Mouse (Mus musculus) ES-Bruce4 (cell line): ENCODE data around the gene B3gnt6. TPM values are rescaled to one million over a fixed set of nuclear protein-coding genes. Genes with fewer than 3 reads are reported as not detected.

ENCODE experiments used
- H3K27ac ChIP-seq: 2 replicates; pipeline ENCODE4 v1.5.1; 2012; ENCODE audit warnings: low read length, inconsistent platforms; ENCODE audit not compliant: insufficient read depth
- H3K27me3 ChIP-seq: 2 replicates; pipeline ENCODE4 v1.6.1; 2012; ENCODE audit warnings: mild to moderate bottlenecking, low read length, inconsistent platforms; ENCODE audit not compliant: control insufficient read depth, poor library complexity, insufficient read depth, severe bottlenecking
- H3K36me3 ChIP-seq: 2 replicates; pipeline ENCODE4 v1.6.1; 2012; ENCODE audit warnings: inconsistent platforms, mild to moderate bottlenecking, low read length, moderate library complexity; ENCODE audit not compliant: control insufficient read depth, poor library complexity, insufficient read depth, severe bottlenecking
- H3K4me1 ChIP-seq: one replicate; pipeline ENCODE4 v1.8.1; 2011; ENCODE audit warnings: low read length; ENCODE audit not compliant: control insufficient read depth, insufficient read depth
- H3K4me3 ChIP-seq: 2 replicates; pipeline ENCODE4 v1.5.1; 2011; ENCODE audit warnings: low read depth, mild to moderate bottlenecking, low read length
- H3K9ac ChIP-seq: 2 replicates; pipeline ENCODE4 v1.6.1; 2012; ENCODE audit warnings: low read depth, mild to moderate bottlenecking, inconsistent platforms; ENCODE audit not compliant: poor library complexity, severe bottlenecking
- H3K9me3 ChIP-seq: replicated peaks from 2 replicates; pipeline ENCODE4 v1.6.1; 2012; ENCODE audit warnings: mild to moderate bottlenecking, low read length, inconsistent platforms; ENCODE audit not compliant: control insufficient read depth, poor library complexity, insufficient read depth, severe bottlenecking
- CTCF ChIP-seq: IDR thresholded peaks from one replicate; pipeline ENCODE4 v1.8.1; 2011; ENCODE audit warnings: low read depth, low read length
- EP300 ChIP-seq: IDR thresholded peaks from 2 replicates; pipeline ENCODE4 v1.6.1; 2011; ENCODE audit warnings: low read depth, low read length; ENCODE audit not compliant: insufficient read depth
- POLR2A ChIP-seq: IDR thresholded peaks from one replicate; pipeline ENCODE4 v1.8.1; 2011; ENCODE audit warnings: low read length; ENCODE audit not compliant: insufficient read depth
- polyA plus RNA-seq: library from polyadenylated mRNA; stranded (reverse); fragments of >200 nt; gene quantifications from 2 replicates; pipeline ENCODE4 v1.2.4, GENCODE M21; 2011; ENCODE audit warnings: low read depth; ENCODE audit not compliant: missing spikeins, insufficient read depth, insufficient read length

Gene B3gnt6
- polyA plus RNA-seq = not detected in 2 replicates

GRCm38 (mm10) chr7:98199381-98199780, at the start of gene B3gnt6:
Gene B3gnt6 (minus strand): TSS chr7:98199481.
- TF ChIP-seq EP300 = no peak
- Histone ChIP-seq H3K36me3 (no peaks in the 10 kb centered on the region), H3K4me1 (no peaks in the 10 kb centered on the region), H3K9me3 (no peaks in the 10 kb centered on the region), H3K27me3 (peaks cover 5% of the 10 kb centered on the region; the same call in 1 of the 2 replicates), H3K9ac (no peak within 1 kb of the TSS), H3K4me3 (no peak within 1 kb of the TSS), H3K27ac (no peak within 1 kb of the TSS)

GRCm38 (mm10) chr7:98236686-98237359, 37.5 kb upstream of the B3gnt6 start:
- H3K36me3 ChIP-seq = no peaks in the 10 kb centered on the region
- no peak overlapping the region for H3K9ac ChIP-seq
- H3K4me3 ChIP-seq = no peak overlapping the region
- no peak overlapping the region for H3K27ac ChIP-seq
- peaks cover 4% of the 10 kb centered on the region; the same call in 1 of the 2 replicates for H3K9me3 ChIP-seq
- TF ChIP-seq CTCF = no peak
- no peak for TF ChIP-seq EP300
- TF ChIP-seq POLR2A = no peak
- H3K4me1 ChIP-seq = no peaks in the 10 kb centered on the region
- H3K27me3 ChIP-seq = no peaks in the 10 kb centered on the region

- Histone ChIP-seq H3K4me1 (no peaks in the 10 kb centered on the region), H3K36me3 (no peaks in the 10 kb centered on the region), H3K27me3 (no peaks in the 10 kb centered on the region), H3K27ac (no peak overlapping the region), H3K4me3 (no peak overlapping the region), H3K9ac (no peak overlapping the region), H3K9me3 (no peaks in the 10 kb centered on the region)
- TF ChIP-seq EP300 = no peak
- TF ChIP-seq POLR2A = no peak
- TF ChIP-seq CTCF = no peak
Measured at GRCm38 (mm10) chr7:98223796-98224195, 24.5 kb upstream of the B3gnt6 start.

DNA sequence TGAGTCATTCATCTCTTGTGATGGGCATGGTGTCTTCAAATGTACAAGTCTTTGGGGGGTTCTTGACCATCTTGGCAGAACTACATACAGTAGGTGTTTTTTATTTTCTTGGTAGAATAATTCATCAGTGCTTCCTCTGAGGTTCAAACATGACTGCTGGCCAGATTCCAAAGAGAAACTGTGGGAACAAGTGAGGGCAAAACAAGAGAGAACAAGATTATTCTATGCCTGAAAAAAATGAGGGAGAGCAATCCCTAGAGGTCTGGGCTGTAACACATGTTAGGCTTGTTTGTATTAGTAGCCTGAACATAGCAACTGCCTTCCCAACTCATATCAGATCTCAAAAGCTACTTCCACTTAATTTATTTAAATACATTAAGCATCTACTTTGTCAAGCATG, 17.4 kb upstream of the B3gnt6 start:
- H3K27ac ChIP-seq = no peak overlapping the region
- H3K9me3 ChIP-seq = no peaks in the 10 kb centered on the region
- no peak overlapping the region for H3K9ac ChIP-seq
- TF ChIP-seq POLR2A (no peak), CTCF (no peak), EP300 (no peak)
- H3K4me1 ChIP-seq = no peaks in the 10 kb centered on the region
- H3K4me3 ChIP-seq = no peak overlapping the region
- no peaks in the 10 kb centered on the region for H3K27me3 ChIP-seq
- no peaks in the 10 kb centered on the region for H3K36me3 ChIP-seq

DNA sequence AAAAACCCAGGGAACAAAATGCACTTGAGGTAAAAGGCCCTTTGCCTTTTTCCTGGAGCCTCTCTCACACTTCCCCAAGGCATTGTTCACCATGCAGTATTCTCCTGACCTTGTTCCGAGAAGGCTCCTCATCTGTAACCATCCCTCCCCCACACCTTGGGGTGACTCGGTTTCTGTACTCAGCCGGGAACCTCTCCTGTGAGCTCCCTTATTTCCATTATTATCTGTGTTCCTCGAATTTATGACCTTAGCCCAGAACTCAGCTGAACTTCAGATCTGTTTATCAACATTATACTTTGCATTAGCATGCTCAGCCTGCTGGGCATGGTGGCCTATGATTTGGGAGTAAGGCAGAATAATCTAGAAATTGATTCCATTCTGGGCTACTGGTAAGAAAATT, 3.7 kb upstream of the B3gnt6 start:
- Histone ChIP-seq H3K36me3 (no peaks in the 10 kb centered on the region), H3K9me3 (no peaks in the 10 kb centered on the region), H3K27me3 (no peaks in the 10 kb centered on the region), H3K9ac (no peak overlapping the region), H3K27ac (no peak overlapping the region), H3K4me1 (no peaks in the 10 kb centered on the region), H3K4me3 (no peak overlapping the region)
- no peak for TF ChIP-seq EP300
- no peak for TF ChIP-seq POLR2A
- no peak for TF ChIP-seq CTCF

DNA sequence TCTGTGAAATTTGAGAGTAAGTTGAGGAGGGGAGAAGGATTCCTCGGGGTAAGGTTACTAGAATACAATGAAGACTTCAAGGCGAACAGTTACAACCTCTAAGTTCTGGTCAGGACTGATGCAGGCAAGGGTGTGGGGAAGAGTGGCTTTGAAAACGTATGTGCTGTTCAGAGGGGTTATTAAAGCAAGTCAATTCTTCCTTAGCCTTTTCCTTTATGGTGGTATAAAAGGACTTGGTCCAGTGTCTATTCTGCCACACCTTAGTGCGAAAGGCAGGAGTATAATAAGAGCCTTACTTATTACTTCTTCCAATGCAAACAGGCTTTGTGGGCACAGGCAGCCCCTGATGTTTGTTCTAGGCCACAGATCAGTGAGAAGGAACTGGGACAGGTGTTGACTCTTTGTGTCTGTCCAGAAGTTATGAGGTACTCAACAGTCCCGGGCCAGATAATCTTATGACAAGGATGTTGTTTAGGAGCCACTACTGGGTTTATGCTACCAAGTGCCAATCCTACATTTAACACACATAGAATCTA, 2.3 kb upstream of the B3gnt6 start:
- Histone ChIP-seq H3K9me3 (no peaks in the 10 kb centered on the region), H3K4me3 (no peak overlapping the region), H3K4me1 (no peaks in the 10 kb centered on the region), H3K27ac (no peak overlapping the region), H3K9ac (no peak overlapping the region), H3K27me3 (no peaks in the 10 kb centered on the region), H3K36me3 (no peaks in the 10 kb centered on the region)
- TF ChIP-seq CTCF (no peak), POLR2A (no peak), EP300 (no peak)
